Mouse (Mus musculus) lung, postnatal 0 days (tissue): Measurements from ENCODE around the gene Tecrl.

Experiments used
- CTCF ChIP-seq: IDR thresholded peaks from 2 replicates; pipeline ENCODE4 v1.5.1; 2016; ENCODE audit warnings: antibody characterized with exemption, mild to moderate bottlenecking
- EP300 ChIP-seq: IDR thresholded peaks from 2 replicates; pipeline ENCODE4 v1.6.1; 2016; ENCODE audit warnings: antibody characterized with exemption, mild to moderate bottlenecking, control low read depth

GRCm38 (mm10) chr5:83254141-83254540 lies 100.9 kb downstream of the Tecrl start:
- TF ChIP-seq CTCF (no peak), EP300 (no peak)
